Mouse (Mus musculus) G1E (cell line): Measurements from ENCODE around the gene Ctcfl. TPM values are rescaled to one million over a fixed set of nuclear protein-coding genes. Genes with fewer than 3 reads are reported as not detected.
"Not testable (repeated sequence)": the region's sequence is repeated elsewhere in the genome, so short reads cannot be mapped to it uniquely, and the experiment has no call there.

Source experiments
- ATAC-seq: 2 replicates; pipeline ENCODE4 v1.8.0; 2016; ENCODE audit warnings: mild to moderate bottlenecking; ENCODE audit not compliant: insufficient number of reproducible peaks, poor library complexity, low FRiP score, severe bottlenecking; ENCODE audit errors: extremely low read depth
- DNase-seq: peaks from one replicate; pipeline ENCODE4 v3.0.0; 2012; ENCODE audit warnings: low spot score
- H3K27me3 ChIP-seq: 2 replicates; pipeline ENCODE4 v1.6.1; 2012; ENCODE audit warnings: mild to moderate bottlenecking, low read length, inconsistent platforms; ENCODE audit not compliant: insufficient read depth
- H3K36me3 ChIP-seq: replicated peaks from 2 replicates; pipeline ENCODE3; 2012; ENCODE audit warnings: mild to moderate bottlenecking, inconsistent platforms
- H3K4me1 ChIP-seq: 2 replicates; pipeline ENCODE4 v1.6.1; 2012; ENCODE audit warnings: low read depth, low read length, inconsistent platforms, mixed read lengths; ENCODE audit not compliant: insufficient read depth
- H3K4me3 ChIP-seq: 2 replicates; pipeline ENCODE4 v1.5.1; 2012; ENCODE audit warnings: low read depth, mild to moderate bottlenecking, inconsistent platforms, low read length, moderate library complexity, mixed read lengths
- H3K9me3 ChIP-seq: replicated peaks from 2 replicates; pipeline ENCODE4 v1.6.1; 2012; ENCODE audit warnings: inconsistent platforms
- CTCF ChIP-seq: IDR thresholded peaks from 2 replicates; pipeline ENCODE4 v1.5.1; 2012; ENCODE audit warnings: low read depth, low read length, inconsistent platforms, mixed read lengths
- GATA1 ChIP-seq: IDR thresholded peaks from 2 replicates; pipeline ENCODE4 v1.6.1; 2012; ENCODE audit warnings: borderline replicate concordance, low read length, inconsistent platforms, mixed read lengths
- GATA2 ChIP-seq: IDR thresholded peaks from 2 replicates; pipeline ENCODE4 v1.6.1; 2012; ENCODE audit warnings: low read depth, low read length, inconsistent platforms, borderline replicate concordance
- POLR2AphosphoS5 ChIP-seq: IDR thresholded peaks from 2 replicates; pipeline ENCODE4 v1.6.1; 2012; ENCODE audit warnings: low read depth, low read length, inconsistent platforms; ENCODE audit not compliant: insufficient replicate concordance
- TAL1 ChIP-seq: conservative IDR thresholded peaks from 2 replicates; pipeline ENCODE4 v1.6.1; 2012; ENCODE audit warnings: low read depth, low read length, inconsistent platforms, mixed read lengths
- polyA plus RNA-seq: library from polyadenylated mRNA; stranded (reverse); fragments of >175 nt; gene quantifications from 2 replicates; pipeline ENCODE4 v1.2.3, GENCODE M21; 2012
- total RNA-seq, 2 experiments: library from RNA; stranded (forward) in 1 of 2; stranded (reverse) in 1 of 2; fragments of 200-1000 nt in 1 of 2; fragments of >200 nt in 1 of 2; fragmentation: Nextera tagmentation in 1 of 2; gene quantifications; 2 replicates each; pipeline ENCODE4 v1.2.3; 2014 to 2017

Ctcfl gene
- total and polyA plus RNA-seq, 3 experiments = not detected

DNA sequence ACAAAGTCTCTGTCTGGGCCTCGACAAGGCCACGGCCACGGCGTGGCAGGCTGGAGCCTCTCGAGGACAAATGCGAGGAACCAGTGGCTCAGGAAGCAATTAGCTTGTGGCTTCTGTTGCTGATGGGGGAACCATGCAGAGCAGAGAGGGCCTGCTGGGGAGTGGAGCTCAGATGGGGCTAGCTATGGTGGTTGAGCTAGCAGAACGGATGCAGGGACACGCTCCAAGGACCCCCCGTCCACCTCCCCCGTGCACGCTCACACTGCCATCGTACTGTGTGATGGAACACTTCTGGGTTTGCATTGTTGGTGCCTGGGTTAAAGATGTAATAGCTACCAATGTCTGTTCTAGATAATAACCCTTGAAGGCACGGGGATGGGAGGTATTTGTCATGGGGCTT, 12.9 kb upstream of the Ctcfl start:
- Histone ChIP-seq H3K36me3 (no peaks in the 10 kb centered on the region), H3K4me1 (no peaks in the 10 kb centered on the region), H3K9me3 (peaks cover 69% of the 10 kb centered on the region), H3K27me3 (no peaks in the 10 kb centered on the region), H3K4me3 (no peak overlapping the region)
- ATAC-seq = no peak
- no peak for DNase-seq
- TF ChIP-seq GATA1 (no peak), GATA2 (no peak), CTCF (no peak), POLR2AphosphoS5 (no peak), TAL1 (no peak)

GRCm38 (mm10) chr2:173129111-173129510, 9.8 kb upstream of the Ctcfl start:
- H3K4me3 ChIP-seq = no peak overlapping the region
- no peaks in the 10 kb centered on the region for H3K27me3 ChIP-seq
- H3K4me1 ChIP-seq = no peaks in the 10 kb centered on the region
- H3K36me3 ChIP-seq = no peaks in the 10 kb centered on the region
- DNase-seq = no peak
- no peak for ATAC-seq
- no peak for TF ChIP-seq POLR2AphosphoS5
- no peak for TF ChIP-seq GATA1
- H3K9me3 ChIP-seq = peaks cover 79% of the 10 kb centered on the region

- Histone ChIP-seq H3K9me3 (peaks cover 78% of the 10 kb centered on the region), H3K27me3 (no peaks in the 10 kb centered on the region), H3K36me3 (no peaks in the 10 kb centered on the region), H3K4me3 (no peak overlapping the region), H3K4me1 (no peaks in the 10 kb centered on the region)
- TF ChIP-seq POLR2AphosphoS5 = no peak
- DNase-seq (no peak), ATAC-seq (no peak)
Measured at GRCm38 (mm10) chr2:173126386-173126785, 7.1 kb upstream of the Ctcfl start.

GRCm38 (mm10) chr2:173124022-173124735, 4.9 kb upstream of the Ctcfl start:
- no peak for DNase-seq
- no peaks in the 10 kb centered on the region for H3K36me3 ChIP-seq
- TF ChIP-seq GATA1 (no peak), CTCF (no peak), POLR2AphosphoS5 (no peak), TAL1 (no peak), GATA2 (no peak)
- ATAC-seq = no peak
- H3K27me3 ChIP-seq = no peaks in the 10 kb centered on the region
- H3K9me3 ChIP-seq = peaks cover 74% of the 10 kb centered on the region
- H3K4me3 ChIP-seq = no peak overlapping the region
- H3K4me1 ChIP-seq = no peaks in the 10 kb centered on the region

- H3K27me3 ChIP-seq, H3K36me3 ChIP-seq, ATAC-seq, H3K4me1 ChIP-seq, DNase-seq, H3K4me3 ChIP-seq: not testable (repeated sequence)
- peaks cover 77% of the 10 kb centered on the region for H3K9me3 ChIP-seq
Measured at GRCm38 (mm10) chr2:173120117-173120516, 792 bp upstream of the Ctcfl start.

DNA sequence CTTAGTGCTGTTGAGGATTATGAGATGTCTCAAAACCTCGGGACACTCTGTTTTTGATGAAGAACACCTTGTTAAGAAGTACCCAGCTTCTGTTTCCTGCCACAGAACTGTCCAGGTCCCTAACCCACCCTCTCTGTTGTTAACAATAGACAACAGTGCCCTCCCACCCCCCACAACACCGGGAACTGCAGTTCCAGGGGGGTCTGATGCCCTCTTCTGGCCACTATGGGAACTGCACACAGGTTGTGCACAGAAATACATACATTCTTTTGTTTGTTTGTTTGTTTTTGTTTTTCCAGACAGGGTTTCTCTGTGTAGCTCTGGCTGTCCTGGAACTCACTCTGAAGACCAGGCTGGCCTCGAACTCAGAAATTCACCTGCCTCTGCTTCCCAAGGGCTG, 5.5 kb downstream of the Ctcfl start:
- peaks cover 79% of the 10 kb centered on the region for H3K9me3 ChIP-seq
- H3K4me1 ChIP-seq, ATAC-seq, H3K4me3 ChIP-seq, H3K27me3 ChIP-seq, H3K36me3 ChIP-seq, DNase-seq: not testable (repeated sequence)

GRCm38 (mm10) chr2:173110571-173110970, 8.8 kb downstream of the Ctcfl start:
- no peaks in the 10 kb centered on the region for H3K4me1 ChIP-seq
- H3K4me3 ChIP-seq = no peak overlapping the region
- H3K36me3 ChIP-seq = no peaks in the 10 kb centered on the region
- ATAC-seq (no peak), DNase-seq (no peak)
- H3K27me3 ChIP-seq = no peaks in the 10 kb centered on the region
- no peak for TF ChIP-seq GATA2
- no peak for TF ChIP-seq GATA1
- no peak for TF ChIP-seq POLR2AphosphoS5
- no peak for TF ChIP-seq TAL1
- TF ChIP-seq CTCF = no peak
- peaks cover 74% of the 10 kb centered on the region for H3K9me3 ChIP-seq
